Mouse (Mus musculus): ENCODE measurements around the gene Ubap2. TPM values are rescaled to one million over a fixed set of nuclear protein-coding genes. Genes with fewer than 3 reads are reported as not detected.

Gene Ubap2
- total RNA-seq, 1 experiment: 41.2 TPM

GRCm38 (mm10) chr4:41253756-41254155 is 21.2 kb downstream of the Ubap2 start:
- in situ Hi-C loops (cut with MboI; ENCODE audit: low sequenced_read_pairs in 2 of 2, unreplicated experiment in 2 of 2): no loop called here
- Histone ChIP-seq H3K4me1 (ENCODE audit: control insufficient read depth in 2 of 2, insufficient read depth in 2 of 2, low read length in 2 of 2, poor library complexity in 1 of 2) (peaks cover 4 to 5% of the 10 kb centered on the region in 2 experiments; a peak in 3 of 4 replicates), H3K9me3 (ENCODE audit: control insufficient read depth, insufficient read depth, low read depth, low read length) (no peaks in the 10 kb centered on the region), H3K36me3 (ENCODE audit: control insufficient read depth, insufficient read depth, low read length, poor library complexity, severe bottlenecking) (peaks cover 10% of the 10 kb centered on the region), H3K27ac (ENCODE audit: insufficient read depth, low read depth, low read length, poor library complexity, severe bottlenecking) (no peak overlapping the region), H3K4me3 (ENCODE audit: insufficient read depth in 1 of 2, low read depth in 1 of 2, low read length in 2 of 2, poor library complexity in 1 of 2, severe bottlenecking in 1 of 2) (no peak overlapping the region), H3K9ac (ENCODE audit: insufficient read depth, low read depth, low read length, poor library complexity, severe bottlenecking) (no peak overlapping the region)
- no peak for DNase-seq (ENCODE audit: low read depth, low spot score)
- no peak for TF ChIP-seq CHD2 (IDR thresholded peaks at IDR 0.05; ENCODE audit: low read depth, low read length)
- TF ChIP-seq ZC3H11A (IDR thresholded peaks at IDR 0.05; ENCODE audit: borderline replicate concordance, low read depth, low read length): no peak
- TF ChIP-seq ZNF384 (IDR thresholded peaks at IDR 0.05; ENCODE audit: low read depth, low read length): no peak
- TF ChIP-seq MAFK (IDR thresholded peaks at IDR 0.05; ENCODE audit: insufficient read depth, low read depth, low read length): no peak
- TF ChIP-seq HCFC1 (IDR thresholded peaks at IDR 0.05; ENCODE audit: borderline replicate concordance, insufficient read depth, low read length): no peak

- H3K27ac ChIP-seq (ENCODE audit: insufficient read depth, low read depth, low read length, poor library complexity, severe bottlenecking): no peak overlapping the region
- TF ChIP-seq ZNF384 (IDR thresholded peaks at IDR 0.05; ENCODE audit: low read depth, low read length): no peak
- TF ChIP-seq CHD2 (IDR thresholded peaks at IDR 0.05; ENCODE audit: low read depth, low read length): no peak
- TF ChIP-seq HCFC1 (IDR thresholded peaks at IDR 0.05; ENCODE audit: borderline replicate concordance, insufficient read depth, low read length): no peak
- no peak for TF ChIP-seq ZC3H11A (IDR thresholded peaks at IDR 0.05; ENCODE audit: borderline replicate concordance, low read depth, low read length)
- in situ Hi-C loops (cut with MboI; ENCODE audit: low sequenced_read_pairs in 2 of 2, unreplicated experiment in 2 of 2): no loop called here
- H3K4me1 ChIP-seq (ENCODE audit: control insufficient read depth in 2 of 2, insufficient read depth in 2 of 2, low read length in 2 of 2, poor library complexity in 1 of 2): no peaks in the 10 kb centered on the region
- DNase-seq (ENCODE audit: low read depth, low spot score): no peak
- no peaks in the 10 kb centered on the region for H3K9me3 ChIP-seq (ENCODE audit: control insufficient read depth, insufficient read depth, low read depth, low read length)
- H3K9ac ChIP-seq (ENCODE audit: insufficient read depth, low read depth, low read length, poor library complexity, severe bottlenecking): no peak overlapping the region
- H3K4me3 ChIP-seq (ENCODE audit: insufficient read depth in 1 of 2, low read depth in 1 of 2, low read length in 2 of 2, poor library complexity in 1 of 2, severe bottlenecking in 1 of 2): no peak overlapping the region
- peaks cover 12% of the 10 kb centered on the region for H3K36me3 ChIP-seq (ENCODE audit: control insufficient read depth, insufficient read depth, low read length, poor library complexity, severe bottlenecking)
Observed at GRCm38 (mm10) chr4:41245408-41245807, 29.5 kb downstream of the Ubap2 start.

- peaks cover 2% of the 10 kb centered on the region for H3K36me3 ChIP-seq (ENCODE audit: control insufficient read depth, insufficient read depth, low read length, poor library complexity, severe bottlenecking)
- H3K4me1 ChIP-seq (ENCODE audit: control insufficient read depth in 2 of 2, insufficient read depth in 2 of 2, low read length in 2 of 2, poor library complexity in 1 of 2): peaks cover 0 to 4% of the 10 kb centered on the region in 2 experiments; a peak in 1 of 4 replicates
- H3K9me3 ChIP-seq (ENCODE audit: control insufficient read depth, insufficient read depth, low read depth, low read length): no peaks in the 10 kb centered on the region
- TF ChIP-seq ZC3H11A (IDR thresholded peaks at IDR 0.05; ENCODE audit: borderline replicate concordance, low read depth, low read length): no peak
- no peak for TF ChIP-seq HCFC1 (IDR thresholded peaks at IDR 0.05; ENCODE audit: borderline replicate concordance, insufficient read depth, low read length)
- no peak for TF ChIP-seq MAFK (IDR thresholded peaks at IDR 0.05; ENCODE audit: insufficient read depth, low read depth, low read length)
- no peak overlapping the region for H3K4me3 ChIP-seq (ENCODE audit: insufficient read depth in 1 of 2, low read depth in 1 of 2, low read length in 2 of 2, poor library complexity in 1 of 2, severe bottlenecking in 1 of 2)
- no peak overlapping the region for H3K27ac ChIP-seq (ENCODE audit: insufficient read depth, low read depth, low read length, poor library complexity, severe bottlenecking)
- no peak for DNase-seq (ENCODE audit: low read depth, low spot score)
- H3K9ac ChIP-seq (ENCODE audit: insufficient read depth, low read depth, low read length, poor library complexity, severe bottlenecking): no peak overlapping the region
- in situ Hi-C loops (cut with MboI; ENCODE audit: low sequenced_read_pairs in 2 of 2, unreplicated experiment in 2 of 2): no loop called here
Observed at GRCm38 (mm10) chr4:41240916-41241315, 34.0 kb downstream of the Ubap2 start.

GRCm38 (mm10) chr4:41235621-41236020 is 39.3 kb downstream of the Ubap2 start:
- H3K4me1 ChIP-seq (ENCODE audit: control insufficient read depth in 2 of 2, insufficient read depth in 2 of 2, low read length in 2 of 2, poor library complexity in 1 of 2): peaks cover 0 to 4% of the 10 kb centered on the region in 2 experiments; a peak in 1 of 4 replicates
- no peaks in the 10 kb centered on the region for H3K9me3 ChIP-seq (ENCODE audit: control insufficient read depth, insufficient read depth, low read depth, low read length)
- H3K9ac ChIP-seq (ENCODE audit: insufficient read depth, low read depth, low read length, poor library complexity, severe bottlenecking): no peak overlapping the region
- in situ Hi-C loops (cut with MboI; ENCODE audit: low sequenced_read_pairs in 2 of 2, unreplicated experiment in 2 of 2): no loop called here
- DNase-seq (ENCODE audit: low read depth, low spot score): no peak
- no peak overlapping the region for H3K27ac ChIP-seq (ENCODE audit: insufficient read depth, low read depth, low read length, poor library complexity, severe bottlenecking)
- H3K4me3 ChIP-seq (ENCODE audit: insufficient read depth in 1 of 2, low read depth in 1 of 2, low read length in 2 of 2, poor library complexity in 1 of 2, severe bottlenecking in 1 of 2): no peak overlapping the region
- TF ChIP-seq HCFC1 (IDR thresholded peaks at IDR 0.05; ENCODE audit: borderline replicate concordance, insufficient read depth, low read length) (no peak), ZNF384 (IDR thresholded peaks at IDR 0.05; ENCODE audit: low read depth, low read length) (no peak), ZC3H11A (IDR thresholded peaks at IDR 0.05; ENCODE audit: borderline replicate concordance, low read depth, low read length) (no peak), MAFK (IDR thresholded peaks at IDR 0.05; ENCODE audit: insufficient read depth, low read depth, low read length) (0 out of 2 replicates have a peak, but pooled peaks have one; percentile 18), CHD2 (IDR thresholded peaks at IDR 0.05; ENCODE audit: low read depth, low read length) (no peak)
- peaks cover 13% of the 10 kb centered on the region for H3K36me3 ChIP-seq (ENCODE audit: control insufficient read depth, insufficient read depth, low read length, poor library complexity, severe bottlenecking)

- peak; percentile 89 for TF ChIP-seq ZNF384 (IDR thresholded peaks at IDR 0.05; ENCODE audit: low read depth, low read length)
- no peak for TF ChIP-seq HCFC1 (IDR thresholded peaks at IDR 0.05; ENCODE audit: borderline replicate concordance, insufficient read depth, low read length)
- no peak for TF ChIP-seq MAFK (IDR thresholded peaks at IDR 0.05; ENCODE audit: insufficient read depth, low read depth, low read length)
- TF ChIP-seq CHD2 (IDR thresholded peaks at IDR 0.05; ENCODE audit: low read depth, low read length): no peak
- no peak for TF ChIP-seq ZC3H11A (IDR thresholded peaks at IDR 0.05; ENCODE audit: borderline replicate concordance, low read depth, low read length)
- no peak overlapping the region for H3K4me3 ChIP-seq (ENCODE audit: insufficient read depth in 1 of 2, low read depth in 1 of 2, low read length in 2 of 2, poor library complexity in 1 of 2, severe bottlenecking in 1 of 2)
- no peak overlapping the region for H3K27ac ChIP-seq (ENCODE audit: insufficient read depth, low read depth, low read length, poor library complexity, severe bottlenecking)
- in situ Hi-C loops (cut with MboI; ENCODE audit: low sequenced_read_pairs in 2 of 2, unreplicated experiment in 2 of 2): no loop called here
- H3K36me3 ChIP-seq (ENCODE audit: control insufficient read depth, insufficient read depth, low read length, poor library complexity, severe bottlenecking): peaks cover 13% of the 10 kb centered on the region
- H3K9ac ChIP-seq (ENCODE audit: insufficient read depth, low read depth, low read length, poor library complexity, severe bottlenecking): no peak overlapping the region
- no peaks in the 10 kb centered on the region for H3K4me1 ChIP-seq (ENCODE audit: control insufficient read depth in 2 of 2, insufficient read depth in 2 of 2, low read length in 2 of 2, poor library complexity in 1 of 2)
- H3K9me3 ChIP-seq (ENCODE audit: control insufficient read depth, insufficient read depth, low read depth, low read length): no peaks in the 10 kb centered on the region
- peak; percentile 30 for DNase-seq (ENCODE audit: low read depth, low spot score)
Observed at GRCm38 (mm10) chr4:41226351-41226750, 48.6 kb downstream of the Ubap2 start.

Measured in ES-E14 (cell line).